Mouse (Mus musculus) heart, embryonic 15.5 days (tissue): ENCODE results near the gene Gm21863. TPM values are rescaled to one million over a fixed set of nuclear protein-coding genes. Genes with fewer than 3 reads are reported as not detected.
"Not testable (repeated sequence)": the region's sequence is repeated elsewhere in the genome, so short reads cannot be mapped to it uniquely, and the experiment has no call there.

Experiments used
- ATAC-seq: fragments of 200-750 bp; cut with Nextera tagmentation; replicated peaks from 2 replicates; pipeline ENCODE4 v1.8.0; 2017; ENCODE audit warnings: low read depth, moderate TSS enrichment; ENCODE audit not compliant: insufficient number of reproducible peaks, insufficient read depth, low FRiP score
- H3K27ac ChIP-seq: fragments of 300-500 bp; sonication (generic); 2 replicates; pipeline ENCODE4 v1.5.1; 2015; ENCODE audit warnings: mild to moderate bottlenecking, inconsistent platforms
- H3K27me3 ChIP-seq: fragments of 300-500 bp; sonication (generic); 2 replicates; pipeline ENCODE4 v1.6.1; 2015; ENCODE audit warnings: inconsistent platforms
- H3K36me3 ChIP-seq: fragments of 300-500 bp; sonication (generic); 2 replicates; pipeline ENCODE4 v1.6.1; 2015; ENCODE audit warnings: mild to moderate bottlenecking, inconsistent platforms
- H3K4me1 ChIP-seq: fragments of 300-500 bp; sonication (generic); replicated peaks from 2 replicates; pipeline ENCODE4 v1.6.1; 2015; ENCODE audit warnings: inconsistent platforms
- H3K4me2 ChIP-seq: fragments of 300-500 bp; sonication (generic); 2 replicates; pipeline ENCODE4 v1.6.1; 2015; ENCODE audit warnings: inconsistent platforms, mild to moderate bottlenecking, moderate library complexity
- H3K4me3 ChIP-seq: fragments of 300-500 bp; sonication (generic); 2 replicates; pipeline ENCODE4 v1.5.1; 2015; ENCODE audit warnings: mild to moderate bottlenecking, inconsistent platforms
- H3K9ac ChIP-seq: fragments of 300-500 bp; sonication (generic); 2 replicates; pipeline ENCODE4 v1.6.1; 2015; ENCODE audit warnings: mild to moderate bottlenecking, inconsistent platforms
- H3K9me3 ChIP-seq: fragments of 300-500 bp; sonication (generic); replicated peaks from 2 replicates; pipeline ENCODE4 v1.6.1; 2016; ENCODE audit warnings: inconsistent platforms
- WGBS: fragments of 180-500 bp; shearing (Covaris S2); methylation state at CpG from one replicate; pipeline ENCODE4 v1.1.7; 2015; ENCODE audit warnings: mixed read lengths; 5-methylcytosine and 5-hydroxymethylcytosine counted together
- polyA plus RNA-seq: library from polyadenylated mRNA; unstranded; fragments of >200 nt; fragmentation: Nextera tagmentation; extraction: Ambion mirVana; gene quantifications from 2 replicates; pipeline ENCODE4 v1.2.1, GENCODE M21; 2015

Gm21863 gene
- polyA plus RNA-seq, result not detected in 2 replicates

GRCm38 (mm10) chr12:19953869-19954555, at the start of gene Gm21863:
Gene Gm21863, plus strand, starts transcription at chr12:19954505.
- not testable (repeated sequence) for H3K27me3 ChIP-seq, H3K4me1 ChIP-seq, H3K27ac ChIP-seq, H3K9ac ChIP-seq, H3K36me3 ChIP-seq, H3K4me3 ChIP-seq, H3K4me2 ChIP-seq, H3K9me3 ChIP-seq
- 14% methylated on average over 55 of the region's 75 CpGs for WGBS
- peak; percentile 55; the same call in 1 of the 2 replicates for ATAC-seq

GRCm38 (mm10) chr12:19928049-19928448, 26.3 kb upstream of the Gm21863 start:
- 30% methylated on average over 4 of the region's 4 CpGs for WGBS
- not testable (repeated sequence) for H3K27me3 ChIP-seq, H3K4me3 ChIP-seq, ATAC-seq, H3K4me2 ChIP-seq, H3K36me3 ChIP-seq, H3K9me3 ChIP-seq, H3K9ac ChIP-seq, H3K4me1 ChIP-seq, H3K27ac ChIP-seq
